Mouse (Mus musculus) kidney, adult 2 months (tissue): ENCODE measurements around the gene Lax1. TPM values are rescaled to one million over a fixed set of nuclear protein-coding genes. Genes with fewer than 3 reads are reported as not detected.
A peak's percentile ranks its signal among the peaks of the same experiment; 100 is the strongest.
"Not testable (repeated sequence)": the region's sequence is repeated elsewhere in the genome, so short reads cannot be mapped to it uniquely, and the experiment has no call there.

ENCODE experiments used
- DNase-seq: peaks from one replicate; pipeline ENCODE4 v3.0.0; 2021
- H3K27ac ChIP-seq: fragments of 200-500 bp; 2 replicates; pipeline ENCODE4 v1.5.1; 2012; ENCODE audit warnings: low read depth, low read length, control low read depth, inconsistent platforms; ENCODE audit not compliant: insufficient read depth
- H3K27me3 ChIP-seq: fragments of 200-500 bp; replicated peaks from 2 replicates; pipeline ENCODE4 v1.6.1; 2012; ENCODE audit warnings: mild to moderate bottlenecking, moderate library complexity, low read length, inconsistent platforms; ENCODE audit not compliant: control insufficient read depth, insufficient read depth
- H3K36me3 ChIP-seq: fragments of 200-500 bp; 2 replicates; pipeline ENCODE4 v1.6.1; 2012; ENCODE audit warnings: mild to moderate bottlenecking, moderate library complexity, low read length, inconsistent platforms; ENCODE audit not compliant: control insufficient read depth, insufficient read depth
- H3K4me1 ChIP-seq: fragments of 200-500 bp; 2 replicates; pipeline ENCODE4 v1.6.1; 2011; ENCODE audit warnings: low read length; ENCODE audit not compliant: control insufficient read depth, insufficient read depth
- H3K4me3 ChIP-seq: fragments of 200-500 bp; 2 replicates; pipeline ENCODE4 v1.5.1; 2011; ENCODE audit warnings: mild to moderate bottlenecking, low read depth, low read length, control low read depth; ENCODE audit not compliant: insufficient read depth
- CTCF ChIP-seq: fragments of 200-500 bp; conservative IDR thresholded peaks from 2 replicates; pipeline ENCODE4 v1.5.1; 2011; ENCODE audit warnings: low read depth, mild to moderate bottlenecking, control low read depth, low read length, moderate library complexity, mixed read lengths; ENCODE audit not compliant: insufficient read depth, insufficient read length
- POLR2A ChIP-seq: fragments of 200-500 bp; IDR thresholded peaks from one replicate; pipeline ENCODE4 v1.6.1; 2011; ENCODE audit warnings: low read depth, low read length, control low read depth
- WGBS: fragments of 180-500 bp; shearing (Covaris S2); methylation state at CpG from one replicate; pipeline ENCODE4 v1.1.7; 2018; 5-methylcytosine and 5-hydroxymethylcytosine counted together
- polyA plus RNA-seq: library from polyadenylated mRNA; depleted of rRNA; stranded (reverse); fragments of >200 nt; gene quantifications from 2 replicates; pipeline ENCODE4 v1.2.3, GENCODE M21; 2012

Lax1 gene
- polyA plus RNA-seq, 1 experiment = 1.8 TPM

GRCm38 (mm10) chr1:133701824-133702223, 11.9 kb upstream of the Lax1 start:
- peak; percentile 39 for TF ChIP-seq CTCF
- not testable (repeated sequence) for H3K4me1 ChIP-seq, H3K4me3 ChIP-seq, H3K27ac ChIP-seq, H3K36me3 ChIP-seq, H3K27me3 ChIP-seq
- WGBS = 33% methylated on average over 1 of the region's 2 CpGs
- peak; percentile 47 for DNase-seq

DNA sequence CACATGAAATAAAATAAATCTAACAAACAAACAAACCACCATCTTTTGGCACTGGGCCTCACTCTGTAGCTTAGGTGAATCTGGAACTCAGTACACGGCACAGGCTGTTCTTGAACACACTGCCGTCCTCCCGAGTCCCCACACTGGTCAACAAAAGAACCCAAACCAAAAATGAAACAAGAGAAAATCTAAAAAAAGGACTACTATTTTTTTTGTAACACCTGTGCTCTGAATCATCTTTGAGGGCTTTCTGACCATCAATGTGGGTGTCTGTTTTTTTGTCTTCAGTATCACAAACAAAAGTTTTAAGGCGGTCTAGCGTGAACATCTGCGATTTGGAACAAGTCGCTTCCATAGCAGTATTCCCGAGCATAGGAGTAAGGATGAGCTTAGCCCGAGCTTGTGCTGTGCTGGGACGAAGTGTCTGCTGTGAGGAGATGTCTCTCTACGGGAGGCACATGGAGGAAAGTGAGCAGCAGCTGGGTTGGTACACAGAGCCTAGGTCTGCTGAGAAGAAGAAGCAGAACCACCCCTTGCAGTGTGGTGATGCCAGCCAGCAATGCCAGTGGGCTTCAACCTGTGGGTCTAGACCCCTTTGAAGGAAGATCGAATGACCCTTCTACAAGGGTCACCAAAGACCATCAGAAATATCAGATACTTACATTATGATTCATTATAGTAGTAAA, 8.2 kb upstream of the Lax1 start:
- H3K36me3 ChIP-seq = no peaks in the 10 kb centered on the region
- no peak overlapping the region for H3K4me3 ChIP-seq
- TF ChIP-seq CTCF (no peak), POLR2A (no peak)
- H3K4me1 ChIP-seq = peaks cover 19% of the 10 kb centered on the region
- DNase-seq = no peak
- WGBS = 91% methylated on average over 12 of the region's 12 CpGs
- H3K27ac ChIP-seq = no peak overlapping the region
- H3K27me3 ChIP-seq = no peaks in the 10 kb centered on the region

- H3K27ac ChIP-seq = peak overlapping the region; percentile 61; the same call in 1 of the 2 replicates
- TF ChIP-seq CTCF (no peak), POLR2A (no peak)
- 9% methylated on average over 7 of the region's 7 CpGs for WGBS
- H3K36me3 ChIP-seq = no peaks in the 10 kb centered on the region
- DNase-seq = peak; percentile 94
- peaks cover 19% of the 10 kb centered on the region for H3K4me1 ChIP-seq
- no peak overlapping the region for H3K4me3 ChIP-seq
- no peaks in the 10 kb centered on the region for H3K27me3 ChIP-seq
Observed at GRCm38 (mm10) chr1:133695901-133696300, 6.0 kb upstream of the Lax1 start.

DNA sequence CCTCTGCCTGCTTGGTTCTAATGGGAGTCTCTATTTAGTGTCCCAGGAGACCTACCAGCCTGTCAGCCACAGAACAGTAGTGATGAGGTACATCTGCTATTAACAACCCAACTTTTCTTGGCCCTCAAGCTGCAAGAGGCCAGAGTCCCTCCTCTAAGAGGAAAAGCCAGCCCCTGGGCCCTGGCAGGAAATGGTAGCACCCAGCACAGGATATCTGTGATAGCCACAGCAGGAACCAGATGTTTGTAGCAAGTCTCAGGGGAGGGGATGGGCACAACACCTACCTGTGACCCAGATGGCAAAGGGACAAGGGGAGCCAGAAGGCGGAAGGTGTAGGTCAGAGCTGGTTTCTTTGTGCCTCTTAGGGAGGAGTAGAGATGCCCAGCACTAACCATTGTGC, 5.0 kb upstream of the Lax1 start:
- peaks cover 19% of the 10 kb centered on the region for H3K4me1 ChIP-seq
- H3K27me3 ChIP-seq = no peaks in the 10 kb centered on the region
- TF ChIP-seq POLR2A (no peak), CTCF (no peak)
- DNase-seq = peak; percentile 24
- WGBS = 86% methylated on average over 1 of the region's 1 CpGs
- no peak overlapping the region for H3K4me3 ChIP-seq
- peak overlapping the region; percentile 19; the same call in 1 of the 2 replicates for H3K27ac ChIP-seq
- no peaks in the 10 kb centered on the region for H3K36me3 ChIP-seq

DNA sequence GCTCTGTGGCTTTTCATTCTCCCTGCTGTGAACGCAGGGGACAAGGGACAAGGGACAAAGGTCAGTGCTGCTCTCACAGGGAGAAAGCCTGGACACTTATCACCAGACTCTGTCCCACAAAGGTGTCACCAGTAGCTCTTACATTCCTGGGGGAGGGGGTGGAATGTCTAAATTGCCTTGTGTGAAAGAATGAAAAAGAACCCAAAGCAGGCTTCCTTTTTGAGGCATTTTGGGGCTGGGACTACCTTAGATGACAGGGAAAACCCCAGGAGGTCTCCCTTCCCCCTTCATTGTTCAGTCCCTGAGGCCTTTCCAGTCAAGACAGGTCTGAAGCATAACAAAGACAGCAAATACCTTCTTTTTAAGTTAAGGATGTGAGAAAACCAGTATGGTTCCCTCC, 4.4 kb upstream of the Lax1 start:
- WGBS = 16% methylated on average over 1 of the region's 1 CpGs
- H3K27ac ChIP-seq = peak overlapping the region; percentile 19; the same call in 1 of the 2 replicates

GRCm38 (mm10) chr1:133693536-133694114, 3.7 kb upstream of the Lax1 start:
- TF ChIP-seq POLR2A (no peak), CTCF (no peak)
- no peak for DNase-seq
- H3K27ac ChIP-seq = no peak overlapping the region
- no peaks in the 10 kb centered on the region for H3K36me3 ChIP-seq
- H3K4me1 ChIP-seq = peaks cover 19% of the 10 kb centered on the region
- 84% methylated on average over 11 of the region's 11 CpGs for WGBS
- no peaks in the 10 kb centered on the region for H3K27me3 ChIP-seq
- no peak overlapping the region for H3K4me3 ChIP-seq

More for the DNA sequence above, 4.4 kb upstream of the Lax1 start:
- Histone ChIP-seq H3K4me1 (peaks cover 19% of the 10 kb centered on the region), H3K36me3 (no peaks in the 10 kb centered on the region), H3K27me3 (no peaks in the 10 kb centered on the region), H3K4me3 (no peak overlapping the region)
- peak; percentile 68 for DNase-seq
- TF ChIP-seq POLR2A (no peak), CTCF (no peak)

DNA sequence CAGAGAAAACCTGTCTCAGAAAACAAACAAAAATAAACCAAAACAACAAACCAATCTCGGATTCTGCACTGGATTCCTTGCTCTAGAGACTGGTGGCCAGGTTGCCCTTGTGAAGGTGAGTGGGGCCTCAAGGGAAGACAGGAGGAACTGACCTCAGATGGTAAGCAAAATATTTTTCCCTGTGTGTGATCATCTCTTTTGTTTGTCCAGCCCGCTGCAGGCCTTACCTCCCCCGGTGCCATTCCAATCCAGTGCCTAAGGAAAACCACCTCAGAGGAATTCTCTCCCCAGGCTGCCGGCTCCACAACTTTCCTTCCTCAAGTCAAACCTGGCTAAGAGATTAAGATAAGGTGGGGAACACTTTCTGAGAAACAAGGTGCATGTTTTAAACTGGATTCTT, 2.3 kb upstream of the Lax1 start:
- WGBS = 45% methylated on average over 4 of the region's 4 CpGs
- Histone ChIP-seq H3K36me3 (no peaks in the 10 kb centered on the region), H3K4me1 (peaks cover 19% of the 10 kb centered on the region), H3K4me3 (no peak overlapping the region), H3K27ac (peak overlapping the region; percentile 49; the same call in 1 of the 2 replicates), H3K27me3 (no peaks in the 10 kb centered on the region)
- no peak for TF ChIP-seq CTCF
- TF ChIP-seq POLR2A = no peak
- no peak for DNase-seq

- Histone ChIP-seq H3K4me1 (peaks cover 20% of the 10 kb centered on the region), H3K27ac (no peak overlapping the region), H3K4me3 (no peak overlapping the region), H3K27me3 (no peaks in the 10 kb centered on the region), H3K36me3 (no peaks in the 10 kb centered on the region)
- TF ChIP-seq POLR2A (no peak), CTCF (no peak)
- DNase-seq = no peak
- WGBS = 91% methylated on average over 6 of the region's 6 CpGs
Observed at GRCm38 (mm10) chr1:133691046-133691445, 1.1 kb upstream of the Lax1 start.
